Mouse (Mus musculus): ENCODE measurements around the gene Efemp1.

DNA sequence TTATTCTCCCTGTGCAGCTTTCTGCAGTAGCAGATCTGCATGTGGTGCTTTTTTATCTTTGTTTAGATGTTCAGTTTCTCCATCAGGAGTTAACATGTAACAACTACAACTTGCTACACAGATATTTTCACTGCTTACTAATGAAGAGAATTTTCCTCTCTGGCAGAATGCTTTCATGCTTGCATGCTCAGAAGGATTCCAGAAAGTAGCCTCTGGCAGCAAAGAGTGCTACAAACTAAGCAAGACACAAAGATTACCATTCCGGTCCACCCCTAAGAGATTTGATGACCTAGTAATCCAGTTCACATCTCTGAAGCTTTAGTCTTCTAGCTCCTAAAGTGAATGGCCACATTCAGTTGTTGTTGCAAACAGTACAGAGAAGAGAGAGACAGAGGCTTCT lies 36.5 kb downstream of the Efemp1 start:
- TF ChIP-seq CTCF (IDR thresholded peaks at IDR 0.05; ENCODE audit: control insufficient read depth, insufficient read depth, insufficient read length) (no peak), USF1 (IDR thresholded peaks at IDR 0.05; ENCODE audit: low read depth) (no peak), MAX (IDR thresholded peaks at IDR 0.05) (no peak), CEBPB (IDR thresholded peaks at IDR 0.05; ENCODE audit: low read depth) (no peak), FOSL1 (IDR thresholded peaks at IDR 0.05; ENCODE audit: insufficient read depth, low read length, poor library complexity, severe bottlenecking) (no peak)

Measured in C2C12 (cell line).